Mouse (Mus musculus): ENCODE results near the gene Osbpl3. TPM values are rescaled to one million over a fixed set of nuclear protein-coding genes. Genes with fewer than 3 reads are reported as not detected.
A peak's percentile ranks its signal among the peaks of the same experiment; 100 is the strongest.

The Osbpl3 gene
- polyA plus RNA-seq, 1 experiment = 23.4 TPM

DNA sequence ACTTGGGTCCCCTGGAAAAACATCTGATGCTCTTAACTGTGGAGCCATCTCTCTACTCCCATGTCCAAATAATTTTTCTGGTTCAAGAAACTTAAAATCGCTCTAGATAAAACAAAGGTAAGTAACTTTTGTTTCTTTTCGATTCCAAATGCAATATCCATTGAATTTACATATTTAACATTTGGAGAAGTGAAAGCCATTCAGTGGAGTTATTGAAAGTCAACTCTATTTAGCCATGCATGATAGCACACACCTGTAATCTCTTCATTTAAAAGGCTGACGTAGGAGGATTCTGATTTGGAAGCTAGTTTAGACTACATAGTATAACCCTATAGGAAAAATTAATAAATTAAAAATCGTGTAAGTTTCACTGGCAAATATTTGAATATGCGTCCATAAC, 25.5 kb upstream of the Osbpl3 start:
- Histone ChIP-seq H3K4me1 (ENCODE audit: control insufficient read depth, insufficient read depth, low read length) (peaks cover 2% of the 10 kb centered on the region), H3K4me3 (ENCODE audit: insufficient read depth, low read length) (no peak overlapping the region), H3K27ac (ENCODE audit: insufficient read depth, low read depth, low read length) (no peak overlapping the region)
- no peak for TF ChIP-seq CTCF (IDR thresholded peaks at IDR 0.05; ENCODE audit: low read depth, low read length)
- TF ChIP-seq POLR2A (IDR thresholded peaks at IDR 0.05; ENCODE audit: borderline replicate concordance, low read depth, low read length) = no peak

DNA sequence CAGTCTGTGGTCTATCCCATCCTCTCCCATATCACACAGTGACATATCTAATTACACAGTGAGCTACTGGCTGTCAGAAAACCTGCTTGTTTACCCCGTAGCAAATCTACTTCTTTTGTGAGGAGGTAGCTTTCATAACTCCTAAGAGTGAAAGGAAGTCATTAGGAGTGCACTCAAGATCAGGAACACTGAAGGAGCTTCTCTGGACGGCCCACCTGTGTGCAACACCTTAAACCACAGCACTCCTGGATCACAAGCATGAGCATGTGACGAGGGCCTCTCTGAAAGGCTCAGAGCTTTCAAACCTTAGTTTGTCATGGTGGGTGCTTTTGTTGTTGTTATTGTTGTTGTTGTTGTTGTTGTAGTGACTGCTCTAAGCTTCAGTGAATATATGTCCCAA, 10.4 kb upstream of the Osbpl3 start:
- TF ChIP-seq CTCF (IDR thresholded peaks at IDR 0.05; ENCODE audit: low read depth, low read length) = no peak
- no peak for TF ChIP-seq POLR2A (IDR thresholded peaks at IDR 0.05; ENCODE audit: borderline replicate concordance, low read depth, low read length)
- Histone ChIP-seq H3K27ac (ENCODE audit: insufficient read depth, low read depth, low read length) (no peak overlapping the region), H3K4me3 (ENCODE audit: insufficient read depth, low read length) (no peak overlapping the region), H3K4me1 (ENCODE audit: control insufficient read depth, insufficient read depth, low read length) (peaks cover 2% of the 10 kb centered on the region; the same call in 1 of the 2 replicates)

DNA sequence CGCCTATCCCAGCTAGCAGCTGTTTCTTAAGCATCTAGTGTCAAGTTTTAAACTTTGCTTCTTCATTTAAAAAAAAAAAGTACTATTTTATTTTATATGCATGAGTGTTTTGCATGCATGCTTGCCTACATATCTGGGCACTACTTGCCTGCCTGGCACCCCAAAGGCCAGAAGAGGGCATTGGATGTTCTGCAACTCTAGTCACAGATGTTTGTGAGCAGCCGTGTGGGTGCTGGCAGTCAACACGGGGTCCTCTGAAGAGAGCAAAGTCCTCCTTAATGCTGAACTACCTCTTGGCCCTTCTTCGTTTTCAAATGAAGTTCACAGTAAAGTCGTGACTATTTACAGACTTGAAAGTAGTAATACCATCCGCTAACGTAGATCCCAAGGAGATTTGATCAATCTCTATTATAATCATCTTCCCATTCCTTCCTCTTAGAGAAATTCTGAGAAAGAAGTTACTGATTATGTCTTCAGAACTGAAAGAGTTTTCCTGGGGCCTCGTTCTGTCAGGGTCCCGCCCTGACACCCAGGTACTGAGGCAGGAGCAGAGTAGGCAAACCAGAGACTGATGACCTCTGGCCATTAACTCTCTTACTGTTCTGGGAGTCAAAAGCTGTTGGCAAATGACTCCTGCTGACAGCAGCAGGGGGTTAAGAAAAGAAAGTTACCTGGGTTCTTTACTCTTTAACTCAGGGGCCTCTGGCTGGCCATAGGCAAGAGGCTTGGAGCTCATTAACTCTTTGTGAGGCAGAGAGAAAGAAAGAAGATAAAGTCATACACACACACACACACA, 8.9 kb upstream of the Osbpl3 start:
- H3K27ac ChIP-seq (ENCODE audit: insufficient read depth, low read depth, low read length) = no peak overlapping the region
- TF ChIP-seq POLR2A (IDR thresholded peaks at IDR 0.05; ENCODE audit: borderline replicate concordance, low read depth, low read length) = no peak
- no peak for TF ChIP-seq CTCF (IDR thresholded peaks at IDR 0.05; ENCODE audit: low read depth, low read length)
- H3K4me1 ChIP-seq (ENCODE audit: control insufficient read depth, insufficient read depth, low read length) = peaks cover 3% of the 10 kb centered on the region; the same call in 1 of the 2 replicates
- no peak overlapping the region for H3K4me3 ChIP-seq (ENCODE audit: insufficient read depth, low read length)

DNA sequence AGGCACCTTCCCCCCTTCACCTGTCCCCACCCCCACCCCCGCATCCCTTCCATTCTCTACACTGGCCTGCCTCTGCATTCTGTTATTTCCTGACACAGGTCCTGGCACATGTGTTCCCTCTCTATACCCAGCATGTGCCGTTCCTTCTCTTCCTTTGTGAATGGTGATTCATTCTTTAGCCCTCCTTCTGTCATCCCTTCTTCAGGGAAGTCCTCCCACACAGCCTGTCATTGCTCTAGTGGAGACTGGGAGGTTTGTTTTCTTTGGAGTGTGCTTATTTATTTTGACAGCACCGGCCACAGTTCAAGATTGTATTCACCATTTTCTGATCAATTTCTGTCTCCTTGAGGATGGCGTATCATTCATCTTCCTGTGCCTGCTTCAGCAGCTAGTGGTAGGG, 6.0 kb upstream of the Osbpl3 start:
- Histone ChIP-seq H3K4me1 (ENCODE audit: control insufficient read depth, insufficient read depth, low read length) (peaks cover 22% of the 10 kb centered on the region), H3K27ac (ENCODE audit: insufficient read depth, low read depth, low read length) (no peak overlapping the region), H3K4me3 (ENCODE audit: insufficient read depth, low read length) (no peak overlapping the region)
- TF ChIP-seq POLR2A (IDR thresholded peaks at IDR 0.05; ENCODE audit: borderline replicate concordance, low read depth, low read length) = no peak
- no peak for TF ChIP-seq CTCF (IDR thresholded peaks at IDR 0.05; ENCODE audit: low read depth, low read length)

DNA sequence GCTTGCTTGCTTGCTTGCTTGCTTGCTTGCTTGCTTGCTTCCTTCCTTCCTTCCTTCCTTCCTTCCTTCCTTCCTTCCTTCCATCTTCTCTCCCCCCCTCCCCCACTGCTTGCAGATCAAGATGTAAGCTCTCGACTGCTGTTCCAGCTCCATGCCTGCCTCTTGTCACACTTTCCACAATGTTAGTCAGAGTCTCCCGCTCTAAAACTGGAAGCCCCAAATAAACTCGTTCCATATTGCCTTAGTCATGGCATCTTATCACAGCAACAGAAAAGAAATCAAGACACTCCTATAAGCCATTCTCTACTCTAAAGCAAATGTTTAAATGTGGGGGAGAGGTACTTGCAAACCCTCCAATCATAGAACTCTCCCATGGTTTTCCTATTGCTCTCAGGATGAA, 5.6 kb upstream of the Osbpl3 start:
- Histone ChIP-seq H3K4me1 (ENCODE audit: control insufficient read depth, insufficient read depth, low read length) (peaks cover 26% of the 10 kb centered on the region), H3K4me3 (ENCODE audit: insufficient read depth, low read length) (no peak overlapping the region), H3K27ac (ENCODE audit: insufficient read depth, low read depth, low read length) (no peak overlapping the region)
- no peak for TF ChIP-seq CTCF (IDR thresholded peaks at IDR 0.05; ENCODE audit: low read depth, low read length)
- no peak for TF ChIP-seq POLR2A (IDR thresholded peaks at IDR 0.05; ENCODE audit: borderline replicate concordance, low read depth, low read length)

DNA sequence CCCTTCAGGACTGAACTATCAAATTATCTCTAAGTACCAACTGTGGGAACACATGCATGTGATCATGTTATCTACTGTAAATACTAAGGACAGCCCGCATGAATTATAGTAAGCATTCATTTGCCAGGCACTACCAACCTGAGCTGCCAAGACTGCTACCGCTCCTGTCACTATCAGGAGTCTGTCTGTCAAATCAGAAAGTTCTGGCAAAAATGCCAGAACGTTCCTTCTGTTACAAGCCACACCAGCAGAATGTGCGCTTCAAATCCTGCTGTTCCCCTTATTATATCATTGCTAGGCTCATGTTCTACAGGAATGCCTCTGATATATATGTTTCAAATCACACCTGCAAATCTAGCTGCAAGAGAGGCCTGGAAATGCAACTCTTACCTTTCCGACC, 4.6 kb upstream of the Osbpl3 start:
- H3K27ac ChIP-seq (ENCODE audit: insufficient read depth, low read depth, low read length) = no peak overlapping the region
- peaks cover 28% of the 10 kb centered on the region for H3K4me1 ChIP-seq (ENCODE audit: control insufficient read depth, insufficient read depth, low read length)
- no peak for TF ChIP-seq POLR2A (IDR thresholded peaks at IDR 0.05; ENCODE audit: borderline replicate concordance, low read depth, low read length)
- TF ChIP-seq CTCF (IDR thresholded peaks at IDR 0.05; ENCODE audit: low read depth, low read length) = no peak
- H3K4me3 ChIP-seq (ENCODE audit: insufficient read depth, low read length) = no peak overlapping the region

DNA sequence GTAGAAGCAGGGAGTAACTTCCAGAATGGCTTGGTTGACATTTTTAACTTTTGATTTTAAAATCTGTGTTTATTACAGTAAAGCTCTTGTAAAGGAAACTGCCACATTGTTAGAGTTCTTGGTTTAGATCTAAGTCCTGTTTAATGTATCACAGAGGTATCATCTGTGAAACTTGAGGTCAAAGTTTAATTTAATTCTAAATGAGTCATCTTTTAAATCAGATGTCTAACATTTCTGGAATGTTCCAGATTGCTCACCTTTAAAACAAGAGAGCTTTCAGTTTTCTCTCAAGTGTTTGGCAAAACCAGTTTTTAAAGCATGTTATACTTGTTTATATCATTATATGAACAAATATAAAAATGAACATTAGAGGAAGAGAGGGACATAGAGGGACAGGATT, 4.2 kb upstream of the Osbpl3 start:
- Histone ChIP-seq H3K27ac (ENCODE audit: insufficient read depth, low read depth, low read length) (no peak overlapping the region), H3K4me1 (ENCODE audit: control insufficient read depth, insufficient read depth, low read length) (peaks cover 28% of the 10 kb centered on the region), H3K4me3 (ENCODE audit: insufficient read depth, low read length) (no peak overlapping the region)
- no peak for TF ChIP-seq POLR2A (IDR thresholded peaks at IDR 0.05; ENCODE audit: borderline replicate concordance, low read depth, low read length)
- TF ChIP-seq CTCF (IDR thresholded peaks at IDR 0.05; ENCODE audit: low read depth, low read length) = no peak

DNA sequence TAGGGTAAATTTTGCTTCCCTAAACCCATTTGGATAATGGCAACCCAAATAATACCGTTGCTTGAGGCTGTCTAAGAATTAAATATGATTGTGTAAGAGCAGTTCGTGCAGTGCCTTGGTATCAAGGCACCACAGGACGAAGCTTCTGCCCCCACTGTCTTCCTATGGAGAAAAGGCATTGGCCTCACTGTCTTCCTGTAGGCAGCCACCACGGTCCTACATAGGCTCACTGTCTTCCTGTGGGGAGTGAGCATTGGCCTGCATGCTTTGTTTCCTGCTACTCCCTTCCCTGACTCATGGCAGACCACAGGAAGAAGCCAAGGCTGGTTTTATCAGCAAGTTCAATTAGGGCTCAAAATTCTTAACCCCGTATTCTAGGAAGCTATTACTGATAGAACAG, 3.3 kb upstream of the Osbpl3 start:
- Histone ChIP-seq H3K4me1 (ENCODE audit: control insufficient read depth, insufficient read depth, low read length) (peaks cover 31% of the 10 kb centered on the region), H3K27ac (ENCODE audit: insufficient read depth, low read depth, low read length) (peak overlapping the region; percentile 84; the same call in 1 of the 2 replicates), H3K4me3 (ENCODE audit: insufficient read depth, low read length) (no peak overlapping the region)
- TF ChIP-seq CTCF (IDR thresholded peaks at IDR 0.05; ENCODE audit: low read depth, low read length) (no peak), POLR2A (IDR thresholded peaks at IDR 0.05; ENCODE audit: borderline replicate concordance, low read depth, low read length) (no peak)

- Histone ChIP-seq H3K4me3 (ENCODE audit: insufficient read depth, low read length) (no peak overlapping the region), H3K27ac (ENCODE audit: insufficient read depth, low read depth, low read length) (peak overlapping the region; percentile 84), H3K4me1 (ENCODE audit: control insufficient read depth, insufficient read depth, low read length) (peaks cover 44% of the 10 kb centered on the region)
- TF ChIP-seq CTCF (IDR thresholded peaks at IDR 0.05; ENCODE audit: low read depth, low read length) = no peak
- TF ChIP-seq POLR2A (IDR thresholded peaks at IDR 0.05; ENCODE audit: borderline replicate concordance, low read depth, low read length) = no peak
Observed at GRCm38 (mm10) chr6:50457551-50458348, 1.7 kb upstream of the Osbpl3 start.

- peak overlapping the region; percentile 83 for H3K4me3 ChIP-seq (ENCODE audit: insufficient read depth, low read length)
- TF ChIP-seq POLR2A (IDR thresholded peaks at IDR 0.05; ENCODE audit: borderline replicate concordance, low read depth, low read length) = no peak
- TF ChIP-seq CTCF (IDR thresholded peaks at IDR 0.05; ENCODE audit: low read depth, low read length) = no peak
- peak overlapping the region; percentile 43 for H3K27ac ChIP-seq (ENCODE audit: insufficient read depth, low read depth, low read length)
- peaks cover 53% of the 10 kb centered on the region for H3K4me1 ChIP-seq (ENCODE audit: control insufficient read depth, insufficient read depth, low read length)
Observed at GRCm38 (mm10) chr6:50456706-50457105, 705 bp upstream of the Osbpl3 start.
